Mouse (Mus musculus) hindbrain, embryonic 13.5 days (tissue): ENCODE measurements around the gene Acy3. TPM values are rescaled to one million over a fixed set of nuclear protein-coding genes. Genes with fewer than 3 reads are reported as not detected.
A peak's percentile ranks its signal among the peaks of the same experiment; 100 is the strongest.
"Not testable (repeated sequence)": the region's sequence is repeated elsewhere in the genome, so short reads cannot be mapped to it uniquely, and the experiment has no call there.

ENCODE experiments used
- ATAC-seq: fragments of 200-750 bp; cut with Nextera tagmentation; 2 replicates; pipeline ENCODE4 v1.8.0; 2017; ENCODE audit warnings: moderate TSS enrichment; ENCODE audit not compliant: low FRiP score
- H3K27ac ChIP-seq: fragments of 300-500 bp; sonication (generic); 2 replicates; pipeline ENCODE4 v1.5.1; 2015; ENCODE audit warnings: inconsistent platforms, mild to moderate bottlenecking, moderate library complexity
- H3K27me3 ChIP-seq: fragments of 300-500 bp; sonication (generic); 2 replicates; pipeline ENCODE4 v1.6.1; 2015; ENCODE audit warnings: mild to moderate bottlenecking, inconsistent platforms
- H3K36me3 ChIP-seq: fragments of 300-500 bp; sonication (generic); 2 replicates; pipeline ENCODE4 v1.6.1; 2015; ENCODE audit warnings: mild to moderate bottlenecking, inconsistent platforms
- H3K4me1 ChIP-seq: fragments of 300-500 bp; sonication (generic); replicated peaks from 2 replicates; pipeline ENCODE4 v1.6.1; 2015; ENCODE audit warnings: inconsistent platforms
- H3K4me2 ChIP-seq: fragments of 300-500 bp; sonication (generic); 2 replicates; pipeline ENCODE4 v1.6.1; 2015; ENCODE audit warnings: inconsistent platforms, mild to moderate bottlenecking, moderate library complexity
- H3K4me3 ChIP-seq: fragments of 300-500 bp; sonication (generic); 2 replicates; pipeline ENCODE4 v1.5.1; 2015; ENCODE audit warnings: mild to moderate bottlenecking, inconsistent platforms
- H3K9ac ChIP-seq: fragments of 300-500 bp; sonication (generic); 2 replicates; pipeline ENCODE4 v1.6.1; 2015; ENCODE audit warnings: mild to moderate bottlenecking, inconsistent platforms
- H3K9me3 ChIP-seq: fragments of 300-500 bp; sonication (generic); 2 replicates; pipeline ENCODE4 v1.6.1; 2016; ENCODE audit warnings: inconsistent platforms
- WGBS: fragments of 180-500 bp; shearing (Covaris S2); methylation state at CpG from one replicate; pipeline ENCODE4 v1.1.7; 2015; 5-methylcytosine and 5-hydroxymethylcytosine counted together
- polyA plus RNA-seq: library from polyadenylated mRNA; unstranded; fragments of >200 nt; fragmentation: Nextera tagmentation; extraction: Ambion mirVana; gene quantifications from 2 replicates; pipeline ENCODE4 v1.2.1, GENCODE M21; 2015

Acy3 gene
- polyA plus RNA-seq, 1 experiment from 2014 or later: 2.3 TPM

DNA sequence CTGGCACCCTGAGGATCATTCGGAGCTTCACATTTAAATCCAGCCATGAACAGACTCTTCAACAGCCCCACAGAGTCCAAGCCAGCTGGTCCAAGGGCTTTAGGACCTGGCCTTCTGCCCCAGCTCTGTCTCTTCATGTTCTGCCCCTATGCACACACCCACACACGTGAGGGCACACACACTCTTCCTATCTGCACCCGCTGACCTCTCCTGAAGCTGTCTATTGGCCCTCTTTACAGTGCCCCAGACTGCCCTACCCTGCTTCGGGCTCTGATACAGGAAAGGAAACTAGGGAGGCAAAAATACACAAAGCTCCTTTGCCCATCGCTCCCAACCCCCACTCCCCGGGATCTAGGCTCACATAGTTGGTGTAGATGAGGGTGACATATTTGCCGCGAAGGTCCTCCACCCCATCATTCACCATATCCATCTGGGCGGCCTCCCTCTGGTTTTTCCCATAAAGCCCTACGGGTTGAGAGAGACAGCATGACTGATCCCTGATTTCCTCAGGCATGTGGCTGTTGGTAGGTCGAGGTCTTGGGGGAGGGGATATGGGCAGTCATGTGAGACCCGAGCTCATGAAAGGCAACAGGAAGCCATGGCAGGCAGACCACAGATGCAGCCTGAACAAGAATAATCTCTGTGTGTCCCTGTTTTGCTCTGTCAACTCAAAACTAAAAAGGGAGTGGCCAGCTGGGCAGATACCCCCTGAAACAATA is 50.1 kb downstream of the Acy3 start:
- Histone ChIP-seq H3K4me2 (peak overlapping the region; percentile 34; the same call in 1 of the 2 replicates), H3K9me3 (no peaks in the 10 kb centered on the region), H3K4me1 (peaks cover 21% of the 10 kb centered on the region), H3K4me3 (no peak overlapping the region), H3K36me3 (no peaks in the 10 kb centered on the region), H3K27me3 (no peaks in the 10 kb centered on the region), H3K9ac (no peak overlapping the region), H3K27ac (no peak overlapping the region)
- 68% methylated on average over 12 of the region's 12 CpGs for WGBS
- no peak for ATAC-seq

DNA sequence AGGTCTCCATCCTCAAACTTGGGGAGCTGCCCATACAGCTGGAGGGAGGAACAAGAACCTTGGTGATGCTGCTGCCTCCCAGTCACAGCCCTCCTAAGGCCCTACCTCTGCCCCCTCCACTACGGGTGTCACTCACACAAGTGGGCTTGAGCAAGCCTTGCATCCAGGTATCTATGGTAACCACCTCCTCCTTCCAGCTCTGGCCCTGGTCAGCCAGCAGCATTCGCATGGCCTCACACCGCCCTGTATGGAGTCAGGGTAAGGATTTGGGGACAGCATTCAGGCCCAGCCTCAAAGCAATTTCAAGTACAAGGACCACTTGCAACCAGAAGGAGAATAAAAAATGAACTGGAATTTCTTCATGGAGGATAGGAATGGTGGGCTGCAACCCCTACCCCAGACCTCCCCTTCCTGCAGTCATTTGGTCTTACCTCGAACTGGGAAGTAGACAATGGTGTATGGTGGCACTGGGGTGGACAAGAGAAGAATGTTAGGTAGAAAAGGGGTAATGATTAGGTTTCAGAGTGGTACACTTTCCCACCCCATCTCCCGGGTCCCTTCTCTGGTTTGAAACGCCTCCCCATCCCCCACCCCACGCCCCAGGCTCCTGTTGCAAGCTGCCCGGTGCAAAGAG is 50.9 kb downstream of the Acy3 start:
- H3K9ac ChIP-seq: peak overlapping the region; percentile 80

GRCm38 (mm10) chr19:4037788-4038232 is 51.4 kb downstream of the Acy3 start, which contains the start of gene Gstp1:
Gstp1 (minus strand) TSS chr19:4037985.
- peak within 1 kb of the TSS; percentile 80 for H3K9ac ChIP-seq
- peaks cover 21% of the 10 kb centered on the region for H3K4me1 ChIP-seq
- peak within 1 kb of the TSS; percentile 64; the same call in 1 of the 2 replicates for H3K27ac ChIP-seq
- no peaks in the 10 kb centered on the region for H3K36me3 ChIP-seq
- H3K4me3 ChIP-seq: peak within 1 kb of the TSS; percentile 57
- no peaks in the 10 kb centered on the region for H3K27me3 ChIP-seq
- no peaks in the 10 kb centered on the region for H3K9me3 ChIP-seq
- WGBS: 1% methylated on average over 23 of the region's 26 CpGs
- peak; percentile 83 for ATAC-seq
- peak within 1 kb of the TSS; percentile 76 for H3K4me2 ChIP-seq

More for the DNA sequence above, 50.9 kb downstream of the Acy3 start:
- H3K27me3 ChIP-seq, H3K9me3 ChIP-seq, H3K36me3 ChIP-seq: not testable (repeated sequence)
- peaks cover 21% of the 10 kb centered on the region for H3K4me1 ChIP-seq
- peak overlapping the region; percentile 76 for H3K4me2 ChIP-seq
- ATAC-seq: peak; percentile 64
- H3K4me3 ChIP-seq: peak overlapping the region; percentile 57
- WGBS: 33% methylated on average over 8 of the region's 8 CpGs
- H3K27ac ChIP-seq: peak overlapping the region; percentile 64; the same call in 1 of the 2 replicates

Other genes with a start within 250 kb of the Acy3 start
- gene Kmt5b, start 219.1 kb upstream of the Acy3 start, polyA plus RNA-seq: 54.4 and 57.5 TPM in 2 replicates
- 52.9 TPM in 2 replicates for gene Chka, start 134.8 kb upstream of the Acy3 start, polyA plus RNA-seq
- gene Tcirg1, start 79.4 kb upstream of the Acy3 start, polyA plus RNA-seq: 15.0 and 15.8 TPM in 2 replicates
- gene Ndufs8, start 73.8 kb upstream of the Acy3 start, polyA plus RNA-seq: 261 and 264 TPM in 2 replicates
- gene Aldh3b1, start 56.8 kb upstream of the Acy3 start, polyA plus RNA-seq: 1.9 and 2.1 TPM in 2 replicates
- 10.1 and 13.2 TPM in 2 replicates for gene Unc93b1, start 51.4 kb upstream of the Acy3 start, polyA plus RNA-seq
- not detected in 2 replicates for gene Aldh3b3, start 27.9 kb upstream of the Acy3 start, polyA plus RNA-seq
- gene Aldh3b2, start 14.2 kb upstream of the Acy3 start, polyA plus RNA-seq: 0.22 and 0.32 TPM in 2 replicates
- gene Tbx10, start 6.2 kb downstream of the Acy3 start, polyA plus RNA-seq: 0.32 and 1.2 TPM in 2 replicates
- gene Nudt8, start 14.0 kb downstream of the Acy3 start, polyA plus RNA-seq: 22.3 and 27.5 TPM in 2 replicates
- 5.2 and 5.3 TPM in 2 replicates for gene Gm49405, start 14.1 kb downstream of the Acy3 start, polyA plus RNA-seq
- gene Doc2g, start 16.7 kb downstream of the Acy3 start, polyA plus RNA-seq: 6.5 and 7.8 TPM in 2 replicates
- 220 and 241 TPM in 2 replicates for gene Ndufv1, start 26.2 kb downstream of the Acy3 start, polyA plus RNA-seq
- 418 and 433 TPM in 2 replicates for gene Gstp1, start 51.4 kb downstream of the Acy3 start, polyA plus RNA-seq
- 1.4 and 4.4 TPM in 2 replicates for gene Gstp2, start 59.5 kb downstream of the Acy3 start, polyA plus RNA-seq
- not detected in 2 replicates for gene Gstp3, start 73.0 kb downstream of the Acy3 start, polyA plus RNA-seq
- not detected in 2 replicates for gene Cabp2, start 95.0 kb downstream of the Acy3 start, polyA plus RNA-seq
- 79.8 and 81.0 TPM in 2 replicates for gene Cdk2ap2, start 110.6 kb downstream of the Acy3 start, polyA plus RNA-seq
- gene Pitpnm1, start 113.4 kb downstream of the Acy3 start, polyA plus RNA-seq: 43.3 and 48.5 TPM in 2 replicates
- gene Aip, start 139.3 kb downstream of the Acy3 start, polyA plus RNA-seq: 90.3 and 91.7 TPM in 2 replicates
- not detected in 2 replicates for gene Gpr152, start 153.2 kb downstream of the Acy3 start, polyA plus RNA-seq
- gene Cabp4, start 157.5 kb downstream of the Acy3 start, polyA plus RNA-seq: 0.29 and 0.30 TPM in 2 replicates
- gene Coro1b, start 162.0 kb downstream of the Acy3 start, polyA plus RNA-seq: 128 and 130 TPM in 2 replicates
- gene Ptprcap, start 167.0 kb downstream of the Acy3 start, polyA plus RNA-seq: 0.47 and 0.66 TPM in 2 replicates
- gene Rps6kb2, start 176.8 kb downstream of the Acy3 start, polyA plus RNA-seq: 61.6 and 64.3 TPM in 2 replicates
- 5.1 and 5.6 TPM in 2 replicates for gene Carns1, start 188.9 kb downstream of the Acy3 start, polyA plus RNA-seq
- 0.88 and 1.1 TPM in 2 replicates for gene Tbc1d10c, start 204.7 kb downstream of the Acy3 start, polyA plus RNA-seq
- gene Ppp1ca, start 205.5 kb downstream of the Acy3 start, polyA plus RNA-seq: 609 and 611 TPM in 2 replicates
- 20.4 and 24.6 TPM in 2 replicates for gene Rad9a, start 215.1 kb downstream of the Acy3 start, polyA plus RNA-seq
- 0.58 and 1.0 TPM in 2 replicates for gene Clcf1, start 227.7 kb downstream of the Acy3 start, polyA plus RNA-seq
- gene AC109138.7, start 227.8 kb downstream of the Acy3 start, polyA plus RNA-seq: not detected in 2 replicates
- gene Pold4, start 245.3 kb downstream of the Acy3 start, polyA plus RNA-seq: 19.7 and 20.2 TPM in 2 replicates